Mouse (Mus musculus): ENCODE results near the gene Tdrd3.
A peak's percentile ranks its signal among the peaks of the same experiment; 100 is the strongest.

DNA sequence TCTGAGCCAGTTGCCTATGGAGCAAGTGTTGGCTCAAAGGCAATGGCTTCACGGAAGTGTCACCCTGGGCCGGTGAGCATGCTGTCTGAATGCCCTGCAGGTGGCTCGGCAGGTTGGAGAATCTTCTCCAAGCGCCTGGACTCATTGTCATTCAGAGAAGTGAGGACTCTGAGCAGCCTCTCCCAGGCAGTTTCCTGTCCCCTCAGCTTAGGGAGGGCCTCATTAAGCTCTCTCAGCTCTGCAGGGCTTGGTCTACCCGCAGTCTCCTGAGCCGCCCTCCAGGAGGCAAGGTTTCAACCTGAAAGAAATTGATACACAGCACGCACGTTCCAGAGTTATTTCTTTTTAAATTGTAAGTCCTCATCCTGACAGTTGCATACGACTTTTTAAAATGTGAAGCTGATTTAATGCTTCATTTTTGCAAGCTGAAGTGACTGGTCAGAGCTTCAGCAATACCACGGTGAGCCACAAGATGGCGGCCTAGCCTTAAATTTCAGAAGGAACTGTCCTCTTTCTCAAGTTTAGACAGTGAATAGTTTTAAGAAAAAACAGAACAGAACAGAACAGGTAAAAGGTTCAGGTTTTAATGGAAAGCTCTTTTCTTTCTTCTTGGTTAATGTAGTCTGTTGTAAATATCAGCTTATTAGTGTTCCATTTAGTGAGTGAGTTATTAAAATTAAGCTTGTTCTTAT is 47.7 kb downstream of the Tdrd3 start:
- TF ChIP-seq POLR2A (IDR thresholded peaks at IDR 0.05; ENCODE audit: control insufficient read depth, extremely low read depth, insufficient read depth, low read length, poor library complexity) = no peak
- TF ChIP-seq CTCF (IDR thresholded peaks at IDR 0.05; ENCODE audit: borderline replicate concordance, control insufficient read depth, extremely low read depth, insufficient read depth, low read length, poor library complexity) = peak; percentile 21; the same call in 1 of the 2 replicates

All from thymus, adult 2 months (tissue).